Mouse (Mus musculus): Measurements from ENCODE around the gene Cd247. TPM values are rescaled to one million over a fixed set of nuclear protein-coding genes. Genes with fewer than 3 reads are reported as not detected.

Cd247 gene
- total RNA-seq, 4 experiments from 2014 or later = 0.16 to 1.1 (median 0.46) TPM

- DNase-seq (ENCODE audit: low spot score) = no peak
Observed at GRCm38 (mm10) chr1:165908806-165909205, 120.3 kb downstream of the Cd247 start.

DNA sequence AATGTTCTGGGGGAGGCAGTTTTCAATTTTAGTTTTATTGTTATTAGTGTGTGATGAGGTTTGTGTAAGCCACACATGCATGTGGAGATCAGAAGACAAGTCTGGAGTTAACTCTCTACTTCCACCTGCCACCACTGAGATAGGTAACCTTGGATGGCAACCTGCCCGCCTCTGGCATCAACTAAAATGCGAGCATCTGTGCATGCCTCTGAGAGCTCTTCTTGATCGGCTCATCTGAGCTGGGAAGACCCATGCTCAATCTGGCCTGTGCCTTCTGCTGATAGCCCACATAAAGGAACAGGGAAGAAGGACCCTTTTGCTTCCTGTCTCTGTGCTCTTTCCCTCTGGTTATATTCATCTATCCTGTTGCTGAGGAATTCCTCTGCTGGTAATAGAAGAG is 121.0 kb downstream of the Cd247 start:
- DNase-seq (ENCODE audit: low spot score) = no peak

GRCm38 (mm10) chr1:165913720-165914415 is 125.4 kb downstream of the Cd247 start:
- DNase-seq (ENCODE audit: low spot score) = no peak

DNA sequence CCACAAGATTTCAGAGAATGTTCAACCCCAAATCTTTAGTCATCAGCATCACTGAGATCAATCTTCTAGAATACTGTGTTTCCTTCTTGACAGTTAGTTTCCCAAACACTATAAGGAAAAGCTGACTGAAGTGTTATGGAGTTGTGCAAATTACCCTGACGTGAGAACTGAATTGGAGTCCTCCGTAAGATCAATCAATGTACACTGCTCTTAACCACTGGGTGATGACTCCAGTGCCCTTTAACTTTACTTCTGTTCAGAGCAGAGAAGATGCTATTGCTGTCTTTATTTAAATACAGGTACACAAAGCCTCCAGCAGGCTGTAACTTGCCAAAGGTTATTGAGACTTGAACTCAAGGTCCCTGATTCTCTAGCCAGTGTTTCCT is 125.9 kb downstream of the Cd247 start:
- no peak for DNase-seq (ENCODE audit: low spot score)

- no peak for DNase-seq (ENCODE audit: low spot score)
Observed at GRCm38 (mm10) chr1:165921026-165921425, 132.5 kb downstream of the Cd247 start.

GRCm38 (mm10) chr1:165922488-165922887 is 134.0 kb downstream of the Cd247 start:
- DNase-seq (ENCODE audit: low spot score) = no peak

- DNase-seq (ENCODE audit: low spot score) = no peak
Observed at GRCm38 (mm10) chr1:165925207-165925606, 136.7 kb downstream of the Cd247 start.

Other genes starting within 250 kb of the Cd247 start
- 10 to 100 TPM; 12.3 to 13.6 (median 12.4) TPM for gene Mpzl1, start 154.1 kb upstream of the Cd247 start, total RNA-seq (2022)
- gene Rcsd1, start 78.9 kb upstream of the Cd247 start, total RNA-seq (2022) = 10 to 100 TPM; 64.0 to 99.3 (median 73.2) TPM
- gene Creg1, start 24.9 kb upstream of the Cd247 start, total RNA-seq (2022) = 100 to 1,000 TPM in 3 of 4 experiments, 10 to 100 TPM in 1; 98.7 to 109 (median 103) TPM
- gene Pou2f1, start 214.0 kb downstream of the Cd247 start, total RNA-seq (2022) = 10 to 100 TPM in 3 of 4 experiments, 1 to 10 TPM in 1; 9.7 to 16.5 (median 11.5) TPM

Data from heart, adult 8-10 months (tissue).